Mouse (Mus musculus): ENCODE measurements around the gene Tcf7l2. TPM values are rescaled to one million over a fixed set of nuclear protein-coding genes. Genes with fewer than 3 reads are reported as not detected.

Tcf7l2 gene
- polyA plus RNA-seq, 1 experiment from 2014 or later: 45.6 TPM

- H3K9ac ChIP-seq (ENCODE audit: low read length): no peak overlapping the region
- no peaks in the 10 kb centered on the region for H3K27me3 ChIP-seq (ENCODE audit: control insufficient read depth, insufficient read depth, low read length)
- H3K9me3 ChIP-seq (replicated peaks; ENCODE audit: control insufficient read depth, low read length): no peaks in the 10 kb centered on the region
- H3K4me3 ChIP-seq (ENCODE audit: low read length): no peak overlapping the region
- no peak overlapping the region for H3K27ac ChIP-seq (ENCODE audit: low read length)
- 80% methylated on average over 4 of the region's 4 CpGs for WGBS
- peaks cover 2% of the 10 kb centered on the region; the same call in 1 of the 2 replicates for H3K4me1 ChIP-seq (ENCODE audit: control insufficient read depth, insufficient read depth, low read length)
- no peak for ATAC-seq (replicated peaks; ENCODE audit: extremely low read depth, insufficient read depth, low FRiP score)
- H3K36me3 ChIP-seq (ENCODE audit: control insufficient read depth, insufficient read depth): no peaks in the 10 kb centered on the region
- no peak overlapping the region for H3K4me2 ChIP-seq (ENCODE audit: low read depth, low read length)
Observed at GRCm38 (mm10) chr19:55939719-55940118, 198.1 kb downstream of the Tcf7l2 start.

- Histone ChIP-seq H3K4me3 (ENCODE audit: low read length) (no peak overlapping the region), H3K36me3 (ENCODE audit: control insufficient read depth, insufficient read depth) (no peaks in the 10 kb centered on the region), H3K4me1 (ENCODE audit: control insufficient read depth, insufficient read depth, low read length) (peaks cover 2% of the 10 kb centered on the region; the same call in 1 of the 2 replicates), H3K27ac (ENCODE audit: low read length) (no peak overlapping the region), H3K9ac (ENCODE audit: low read length) (no peak overlapping the region), H3K9me3 (replicated peaks; ENCODE audit: control insufficient read depth, low read length) (no peaks in the 10 kb centered on the region), H3K4me2 (ENCODE audit: low read depth, low read length) (peak overlapping the region; percentile 26), H3K27me3 (ENCODE audit: control insufficient read depth, insufficient read depth, low read length) (no peaks in the 10 kb centered on the region)
- 32% methylated on average over 11 of the region's 11 CpGs for WGBS
- no peak for ATAC-seq (replicated peaks; ENCODE audit: extremely low read depth, insufficient read depth, low FRiP score)
Observed at GRCm38 (mm10) chr19:55940538-55941252, 199.1 kb downstream of the Tcf7l2 start.

- Histone ChIP-seq H3K27me3 (ENCODE audit: control insufficient read depth, insufficient read depth, low read length) (no peaks in the 10 kb centered on the region), H3K4me2 (ENCODE audit: low read depth, low read length) (peak overlapping the region; percentile 26), H3K27ac (ENCODE audit: low read length) (no peak overlapping the region), H3K9ac (ENCODE audit: low read length) (no peak overlapping the region), H3K4me1 (ENCODE audit: control insufficient read depth, insufficient read depth, low read length) (peaks cover 2% of the 10 kb centered on the region; the same call in 1 of the 2 replicates), H3K4me3 (ENCODE audit: low read length) (no peak overlapping the region), H3K9me3 (replicated peaks; ENCODE audit: control insufficient read depth, low read length) (no peaks in the 10 kb centered on the region), H3K36me3 (ENCODE audit: control insufficient read depth, insufficient read depth) (no peaks in the 10 kb centered on the region)
- 60% methylated on average over 16 of the region's 16 CpGs for WGBS
- no peak for ATAC-seq (replicated peaks; ENCODE audit: extremely low read depth, insufficient read depth, low FRiP score)
Observed at GRCm38 (mm10) chr19:55941253-55942125, 199.9 kb downstream of the Tcf7l2 start.

GRCm38 (mm10) chr19:55951397-55951796 is 209.8 kb downstream of the Tcf7l2 start:
- ATAC-seq (replicated peaks; ENCODE audit: extremely low read depth, insufficient read depth, low FRiP score): no peak

GRCm38 (mm10) chr19:55953207-55953606 is 211.6 kb downstream of the Tcf7l2 start:
- Histone ChIP-seq H3K27ac (ENCODE audit: low read length) (no peak overlapping the region), H3K4me1 (ENCODE audit: control insufficient read depth, insufficient read depth, low read length) (0 out of 2 replicates have a peak, but pooled peaks cover 3% of the 10 kb centered on the region), H3K9ac (ENCODE audit: low read length) (no peak overlapping the region), H3K4me2 (ENCODE audit: low read depth, low read length) (no peak overlapping the region), H3K27me3 (ENCODE audit: control insufficient read depth, insufficient read depth, low read length) (no peaks in the 10 kb centered on the region), H3K4me3 (ENCODE audit: low read length) (no peak overlapping the region), H3K9me3 (replicated peaks; ENCODE audit: control insufficient read depth, low read length) (no peaks in the 10 kb centered on the region), H3K36me3 (ENCODE audit: control insufficient read depth, insufficient read depth) (no peaks in the 10 kb centered on the region)
- peak; percentile 23; the same call in 1 of the 2 replicates for ATAC-seq (replicated peaks; ENCODE audit: extremely low read depth, insufficient read depth, low FRiP score)
- 46% methylated on average over 3 of the region's 3 CpGs for WGBS

More at GRCm38 (mm10) chr19:55951397-55951796, 209.8 kb downstream of the Tcf7l2 start:
- H3K9ac ChIP-seq (ENCODE audit: low read length): no peak overlapping the region
- no peaks in the 10 kb centered on the region for H3K27me3 ChIP-seq (ENCODE audit: control insufficient read depth, insufficient read depth, low read length)
- H3K27ac ChIP-seq (ENCODE audit: low read length): no peak overlapping the region
- H3K9me3 ChIP-seq (replicated peaks; ENCODE audit: control insufficient read depth, low read length): no peaks in the 10 kb centered on the region
- H3K36me3 ChIP-seq (ENCODE audit: control insufficient read depth, insufficient read depth): no peaks in the 10 kb centered on the region
- 0 out of 2 replicates have a peak, but pooled peaks cover 3% of the 10 kb centered on the region for H3K4me1 ChIP-seq (ENCODE audit: control insufficient read depth, insufficient read depth, low read length)
- no peak overlapping the region for H3K4me3 ChIP-seq (ENCODE audit: low read length)
- 70% methylated on average over 5 of the region's 5 CpGs for WGBS
- no peak overlapping the region for H3K4me2 ChIP-seq (ENCODE audit: low read depth, low read length)

- 0 out of 2 replicates have a peak, but pooled peaks cover 3% of the 10 kb centered on the region for H3K4me1 ChIP-seq (ENCODE audit: control insufficient read depth, insufficient read depth, low read length)
- H3K27me3 ChIP-seq (ENCODE audit: control insufficient read depth, insufficient read depth, low read length): no peaks in the 10 kb centered on the region
- no peak overlapping the region for H3K4me3 ChIP-seq (ENCODE audit: low read length)
- no peaks in the 10 kb centered on the region for H3K36me3 ChIP-seq (ENCODE audit: control insufficient read depth, insufficient read depth)
- H3K9ac ChIP-seq (ENCODE audit: low read length): no peak overlapping the region
- H3K9me3 ChIP-seq (replicated peaks; ENCODE audit: control insufficient read depth, low read length): peaks cover 10% of the 10 kb centered on the region
- no peak overlapping the region for H3K4me2 ChIP-seq (ENCODE audit: low read depth, low read length)
- WGBS: 62% methylated on average over 3 of the region's 3 CpGs
- ATAC-seq (replicated peaks; ENCODE audit: extremely low read depth, insufficient read depth, low FRiP score): no peak
- no peak overlapping the region for H3K27ac ChIP-seq (ENCODE audit: low read length)
Observed at GRCm38 (mm10) chr19:55955126-55955525, 213.5 kb downstream of the Tcf7l2 start.

GRCm38 (mm10) chr19:55956745-55957144 is 215.1 kb downstream of the Tcf7l2 start:
- H3K27ac ChIP-seq (ENCODE audit: low read length): no peak overlapping the region
- H3K9ac ChIP-seq (ENCODE audit: low read length): no peak overlapping the region
- H3K27me3 ChIP-seq (ENCODE audit: control insufficient read depth, insufficient read depth, low read length): no peaks in the 10 kb centered on the region
- 0 out of 2 replicates have a peak, but pooled peaks cover 3% of the 10 kb centered on the region for H3K4me1 ChIP-seq (ENCODE audit: control insufficient read depth, insufficient read depth, low read length)
- ATAC-seq (replicated peaks; ENCODE audit: extremely low read depth, insufficient read depth, low FRiP score): no peak
- no peaks in the 10 kb centered on the region for H3K36me3 ChIP-seq (ENCODE audit: control insufficient read depth, insufficient read depth)
- H3K4me3 ChIP-seq (ENCODE audit: low read length): no peak overlapping the region
- WGBS: 76% methylated on average over 6 of the region's 6 CpGs
- H3K9me3 ChIP-seq (replicated peaks; ENCODE audit: control insufficient read depth, low read length): peaks cover 10% of the 10 kb centered on the region
- H3K4me2 ChIP-seq (ENCODE audit: low read depth, low read length): no peak overlapping the region

- Histone ChIP-seq H3K36me3 (ENCODE audit: control insufficient read depth, insufficient read depth) (no peaks in the 10 kb centered on the region), H3K4me1 (ENCODE audit: control insufficient read depth, insufficient read depth, low read length) (no peaks in the 10 kb centered on the region), H3K9me3 (replicated peaks; ENCODE audit: control insufficient read depth, low read length) (peaks cover 4% of the 10 kb centered on the region), H3K27ac (ENCODE audit: low read length) (no peak overlapping the region), H3K27me3 (ENCODE audit: control insufficient read depth, insufficient read depth, low read length) (no peaks in the 10 kb centered on the region), H3K9ac (ENCODE audit: low read length) (no peak overlapping the region), H3K4me2 (ENCODE audit: low read depth, low read length) (no peak overlapping the region), H3K4me3 (ENCODE audit: low read length) (no peak overlapping the region)
- ATAC-seq (replicated peaks; ENCODE audit: extremely low read depth, insufficient read depth, low FRiP score): no peak
- WGBS: 95% methylated on average over 3 of the region's 3 CpGs
Observed at GRCm38 (mm10) chr19:55964421-55964820, 222.8 kb downstream of the Tcf7l2 start.

- H3K27ac ChIP-seq (ENCODE audit: low read length): no peak overlapping the region
- no peak overlapping the region for H3K4me2 ChIP-seq (ENCODE audit: low read depth, low read length)
- H3K27me3 ChIP-seq (ENCODE audit: control insufficient read depth, insufficient read depth, low read length): no peaks in the 10 kb centered on the region
- no peaks in the 10 kb centered on the region for H3K36me3 ChIP-seq (ENCODE audit: control insufficient read depth, insufficient read depth)
- 0 out of 2 replicates have a peak, but pooled peaks have one; percentile 18 for ATAC-seq (replicated peaks; ENCODE audit: extremely low read depth, insufficient read depth, low FRiP score)
- no peak overlapping the region for H3K9ac ChIP-seq (ENCODE audit: low read length)
- no peaks in the 10 kb centered on the region for H3K4me1 ChIP-seq (ENCODE audit: control insufficient read depth, insufficient read depth, low read length)
- no peak overlapping the region for H3K4me3 ChIP-seq (ENCODE audit: low read length)
- 22% methylated on average over 7 of the region's 7 CpGs for WGBS
- H3K9me3 ChIP-seq (replicated peaks; ENCODE audit: control insufficient read depth, low read length): peaks cover 2% of the 10 kb centered on the region
Observed at GRCm38 (mm10) chr19:55966066-55966465, 224.4 kb downstream of the Tcf7l2 start.

Data from heart, embryonic 16.5 days (tissue).